Mouse (Mus musculus): ENCODE measurements around the gene St3gal3.

GRCm38 (mm10) chr4:118015126-118015525, 119.6 kb downstream of the St3gal3 start:
- no peak for TF ChIP-seq CTCF (IDR thresholded peaks at IDR 0.05; ENCODE audit: low read depth, low read length)
- no peak for TF ChIP-seq GATA1 (IDR thresholded peaks at IDR 0.05; ENCODE audit: borderline replicate concordance, low read length)
- TF ChIP-seq TAL1 (conservative IDR thresholded peaks at IDR 0.05; ENCODE audit: low read depth, low read length) = no peak
- TF ChIP-seq POLR2AphosphoS5 (IDR thresholded peaks at IDR 0.05; ENCODE audit: insufficient replicate concordance, low read depth, low read length) = no peak
- TF ChIP-seq GATA2 (IDR thresholded peaks at IDR 0.05; ENCODE audit: borderline replicate concordance, low read depth, low read length) = no peak

Measured in G1E (cell line).